Mouse (Mus musculus): Measurements from ENCODE around the gene Mis18bp1. TPM values are rescaled to one million over a fixed set of nuclear protein-coding genes. Genes with fewer than 3 reads are reported as not detected.
A peak's percentile ranks its signal among the peaks of the same experiment; 100 is the strongest.

Gene Mis18bp1
- polyA plus RNA-seq (2014; fragmentation: Nextera tagmentation; extraction: Ambion mirVana), result 80.3 and 86.8 TPM in 2 replicates

GRCm38 (mm10) chr12:65172021-65172951 is at the start of gene Mis18bp1:
Gene Mis18bp1, minus strand, starts transcription at chr12:65172604.
- peak within 1 kb of the TSS; percentile 61 for H3K4me3 ChIP-seq (ENCODE audit: low read depth, low read length)
- no peaks in the 10 kb centered on the region for H3K27me3 ChIP-seq (ENCODE audit: control insufficient read depth, insufficient read depth, low read length)
- under 1% methylated on average over 70 of the region's 70 CpGs for WGBS
- peak within 1 kb of the TSS; percentile 72 for H3K27ac ChIP-seq (replicated peaks; ENCODE audit: low read depth, low read length)
- H3K36me3 ChIP-seq (ENCODE audit: control insufficient read depth, insufficient read depth, low read length), result no peaks in the 10 kb centered on the region
- no peaks in the 10 kb centered on the region for H3K9me3 ChIP-seq (ENCODE audit: control insufficient read depth, low read length)
- peak within 1 kb of the TSS; percentile 32; the same call in 1 of the 2 replicates for H3K4me2 ChIP-seq (ENCODE audit: low read depth, severe bottlenecking)
- H3K9ac ChIP-seq (ENCODE audit: low read length), result peak within 1 kb of the TSS; percentile 79
- ATAC-seq (ENCODE audit: insufficient number of reproducible peaks, low FRiP score, low TSS enrichment, low read depth), result peak; percentile 97
- H3K4me1 ChIP-seq (ENCODE audit: control insufficient read depth, insufficient read depth, low read length), result peaks cover 9% of the 10 kb centered on the region; the same call in 1 of the 2 replicates
- DNase-seq (ENCODE audit: low spot score), result peak; percentile 96

GRCm38 (mm10) chr12:65216404-65216840 is 44.0 kb upstream of the Mis18bp1 start:
- no peaks in the 10 kb centered on the region for H3K27me3 ChIP-seq (ENCODE audit: control insufficient read depth, insufficient read depth, low read length)
- no peaks in the 10 kb centered on the region for H3K4me1 ChIP-seq (ENCODE audit: control insufficient read depth, insufficient read depth, low read length)
- no peak overlapping the region for H3K9ac ChIP-seq (ENCODE audit: low read length)
- H3K9me3 ChIP-seq (ENCODE audit: control insufficient read depth, low read length), result no peaks in the 10 kb centered on the region
- no peaks in the 10 kb centered on the region for H3K36me3 ChIP-seq (ENCODE audit: control insufficient read depth, insufficient read depth, low read length)
- ATAC-seq (ENCODE audit: insufficient number of reproducible peaks, low FRiP score, low TSS enrichment, low read depth) (no peak), DNase-seq (ENCODE audit: low spot score) (no peak)
- H3K4me2 ChIP-seq (ENCODE audit: low read depth, severe bottlenecking), result no peak overlapping the region
- no peak overlapping the region for H3K4me3 ChIP-seq (ENCODE audit: low read depth, low read length)
- 77% methylated on average over 6 of the region's 6 CpGs for WGBS
- H3K27ac ChIP-seq (replicated peaks; ENCODE audit: low read depth, low read length), result no peak overlapping the region

DNA sequence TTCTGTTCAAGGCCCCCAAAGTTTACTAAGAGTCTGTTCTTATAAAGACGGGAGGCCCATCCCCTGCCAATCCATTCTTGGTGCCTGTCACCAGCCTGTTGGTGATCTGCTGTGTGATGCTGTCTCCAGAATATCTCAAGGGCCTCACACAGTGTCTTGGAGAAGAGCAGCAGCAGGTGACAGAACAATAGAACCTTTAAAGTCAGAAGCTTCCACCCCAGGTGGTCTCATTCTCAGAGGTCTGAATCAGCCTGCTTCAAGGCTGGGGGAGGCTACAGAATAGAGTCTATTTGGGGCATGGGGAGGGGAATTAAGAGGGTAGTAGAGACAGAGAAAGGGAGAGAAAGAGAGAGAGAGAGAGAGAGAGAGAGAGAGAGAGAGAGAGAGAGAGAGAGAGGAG is 34.0 kb upstream of the Mis18bp1 start:
- H3K36me3 ChIP-seq (ENCODE audit: control insufficient read depth, insufficient read depth, low read length), result no peaks in the 10 kb centered on the region
- no peak overlapping the region for H3K27ac ChIP-seq (replicated peaks; ENCODE audit: low read depth, low read length)
- H3K9me3 ChIP-seq (ENCODE audit: control insufficient read depth, low read length), result no peaks in the 10 kb centered on the region
- H3K4me3 ChIP-seq (ENCODE audit: low read depth, low read length), result no peak overlapping the region
- H3K4me2 ChIP-seq (ENCODE audit: low read depth, severe bottlenecking), result no peak overlapping the region
- H3K27me3 ChIP-seq (ENCODE audit: control insufficient read depth, insufficient read depth, low read length), result no peaks in the 10 kb centered on the region
- WGBS, result 60% methylated on average over 1 of the region's 1 CpGs
- H3K9ac ChIP-seq (ENCODE audit: low read length), result no peak overlapping the region
- DNase-seq (ENCODE audit: low spot score) (no peak), ATAC-seq (ENCODE audit: insufficient number of reproducible peaks, low FRiP score, low TSS enrichment, low read depth) (no peak)
- no peaks in the 10 kb centered on the region for H3K4me1 ChIP-seq (ENCODE audit: control insufficient read depth, insufficient read depth, low read length)

GRCm38 (mm10) chr12:65201812-65202211 is 29.4 kb upstream of the Mis18bp1 start:
- H3K27ac ChIP-seq (replicated peaks; ENCODE audit: low read depth, low read length), result no peak overlapping the region
- WGBS, result 97% methylated on average over 2 of the region's 2 CpGs

GRCm38 (mm10) chr12:65194003-65194530 is 21.7 kb upstream of the Mis18bp1 start:
- Histone ChIP-seq H3K9ac (ENCODE audit: low read length) (no peak overlapping the region), H3K27ac (replicated peaks; ENCODE audit: low read depth, low read length) (no peak overlapping the region), H3K36me3 (ENCODE audit: control insufficient read depth, insufficient read depth, low read length) (no peaks in the 10 kb centered on the region), H3K27me3 (ENCODE audit: control insufficient read depth, insufficient read depth, low read length) (no peaks in the 10 kb centered on the region), H3K9me3 (ENCODE audit: control insufficient read depth, low read length) (no peaks in the 10 kb centered on the region), H3K4me2 (ENCODE audit: low read depth, severe bottlenecking) (no peak overlapping the region), H3K4me3 (ENCODE audit: low read depth, low read length) (no peak overlapping the region), H3K4me1 (ENCODE audit: control insufficient read depth, insufficient read depth, low read length) (no peaks in the 10 kb centered on the region)
- WGBS, result 85% methylated on average over 5 of the region's 5 CpGs
- DNase-seq (ENCODE audit: low spot score) (no peak), ATAC-seq (ENCODE audit: insufficient number of reproducible peaks, low FRiP score, low TSS enrichment, low read depth) (no peak)

More at GRCm38 (mm10) chr12:65201812-65202211, 29.4 kb upstream of the Mis18bp1 start:
- Histone ChIP-seq H3K27me3 (ENCODE audit: control insufficient read depth, insufficient read depth, low read length) (no peaks in the 10 kb centered on the region), H3K9me3 (ENCODE audit: control insufficient read depth, low read length) (no peaks in the 10 kb centered on the region), H3K36me3 (ENCODE audit: control insufficient read depth, insufficient read depth, low read length) (no peaks in the 10 kb centered on the region), H3K9ac (ENCODE audit: low read length) (no peak overlapping the region), H3K4me2 (ENCODE audit: low read depth, severe bottlenecking) (no peak overlapping the region), H3K4me1 (ENCODE audit: control insufficient read depth, insufficient read depth, low read length) (no peaks in the 10 kb centered on the region), H3K4me3 (ENCODE audit: low read depth, low read length) (no peak overlapping the region)
- DNase-seq (ENCODE audit: low spot score), result no peak
- ATAC-seq (ENCODE audit: insufficient number of reproducible peaks, low FRiP score, low TSS enrichment, low read depth), result no peak

DNA sequence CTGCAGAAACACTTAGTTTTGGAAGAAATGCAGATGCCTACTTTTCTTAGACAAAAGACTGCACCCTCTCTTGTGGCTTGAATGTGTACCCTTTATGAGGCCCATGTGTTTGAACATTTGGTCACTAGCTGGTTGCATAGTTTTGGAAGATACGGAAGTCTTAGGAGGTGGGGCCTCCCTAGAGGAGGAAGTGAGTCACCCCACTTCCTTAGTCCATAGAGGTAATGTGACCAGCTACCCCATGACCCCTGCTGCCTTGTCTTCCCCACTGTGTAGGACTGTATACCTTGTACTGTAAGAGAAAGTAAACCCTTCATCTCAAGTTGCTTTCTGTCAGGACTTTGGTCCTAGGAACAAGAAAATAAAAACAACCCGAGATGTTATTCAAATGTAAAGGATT is 16.8 kb upstream of the Mis18bp1 start:
- DNase-seq (ENCODE audit: low spot score), result no peak
- no peaks in the 10 kb centered on the region for H3K27me3 ChIP-seq (ENCODE audit: control insufficient read depth, insufficient read depth, low read length)
- H3K4me2 ChIP-seq (ENCODE audit: low read depth, severe bottlenecking), result no peak overlapping the region
- no peak overlapping the region for H3K27ac ChIP-seq (replicated peaks; ENCODE audit: low read depth, low read length)
- no peaks in the 10 kb centered on the region for H3K36me3 ChIP-seq (ENCODE audit: control insufficient read depth, insufficient read depth, low read length)
- no peak overlapping the region for H3K9ac ChIP-seq (ENCODE audit: low read length)
- ATAC-seq (ENCODE audit: insufficient number of reproducible peaks, low FRiP score, low TSS enrichment, low read depth), result no peak
- H3K9me3 ChIP-seq (ENCODE audit: control insufficient read depth, low read length), result no peaks in the 10 kb centered on the region
- no peaks in the 10 kb centered on the region for H3K4me1 ChIP-seq (ENCODE audit: control insufficient read depth, insufficient read depth, low read length)
- no peak overlapping the region for H3K4me3 ChIP-seq (ENCODE audit: low read depth, low read length)
- 73% methylated on average over 2 of the region's 2 CpGs for WGBS

DNA sequence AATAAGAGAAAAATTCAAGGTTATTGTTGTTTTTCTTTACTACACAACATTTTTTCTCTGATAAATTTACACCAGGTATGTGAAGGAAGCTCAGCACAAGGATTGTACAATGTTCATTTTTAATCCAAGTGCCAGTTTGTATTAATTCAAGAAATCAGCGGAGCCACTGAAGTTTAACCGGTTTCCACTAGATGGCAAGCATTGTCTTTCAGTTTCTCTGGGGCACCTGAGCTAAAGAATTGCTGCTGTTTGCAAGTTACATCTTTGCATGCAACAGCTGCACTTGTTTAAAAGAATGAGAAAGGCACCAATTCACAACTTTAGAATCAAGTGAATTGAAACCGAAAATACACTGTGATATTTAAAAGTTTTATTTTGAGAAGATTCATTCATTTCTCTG is 15.0 kb upstream of the Mis18bp1 start:
- DNase-seq (ENCODE audit: low spot score), result no peak
- Histone ChIP-seq H3K27me3 (ENCODE audit: control insufficient read depth, insufficient read depth, low read length) (no peaks in the 10 kb centered on the region), H3K4me2 (ENCODE audit: low read depth, severe bottlenecking) (no peak overlapping the region), H3K4me3 (ENCODE audit: low read depth, low read length) (no peak overlapping the region), H3K9me3 (ENCODE audit: control insufficient read depth, low read length) (no peaks in the 10 kb centered on the region), H3K27ac (replicated peaks; ENCODE audit: low read depth, low read length) (no peak overlapping the region), H3K9ac (ENCODE audit: low read length) (no peak overlapping the region), H3K4me1 (ENCODE audit: control insufficient read depth, insufficient read depth, low read length) (no peaks in the 10 kb centered on the region), H3K36me3 (ENCODE audit: control insufficient read depth, insufficient read depth, low read length) (no peaks in the 10 kb centered on the region)
- 60% methylated on average over 3 of the region's 3 CpGs for WGBS
- no peak for ATAC-seq (ENCODE audit: insufficient number of reproducible peaks, low FRiP score, low TSS enrichment, low read depth)

- Histone ChIP-seq H3K4me3 (ENCODE audit: low read depth, low read length) (no peak overlapping the region), H3K27ac (replicated peaks; ENCODE audit: low read depth, low read length) (no peak overlapping the region), H3K9ac (ENCODE audit: low read length) (no peak overlapping the region), H3K27me3 (ENCODE audit: control insufficient read depth, insufficient read depth, low read length) (no peaks in the 10 kb centered on the region), H3K4me2 (ENCODE audit: low read depth, severe bottlenecking) (no peak overlapping the region), H3K36me3 (ENCODE audit: control insufficient read depth, insufficient read depth, low read length) (no peaks in the 10 kb centered on the region), H3K9me3 (ENCODE audit: control insufficient read depth, low read length) (no peaks in the 10 kb centered on the region), H3K4me1 (ENCODE audit: control insufficient read depth, insufficient read depth, low read length) (peaks cover 9% of the 10 kb centered on the region; the same call in 1 of the 2 replicates)
- WGBS, result 91% methylated on average over 5 of the region's 5 CpGs
- DNase-seq (ENCODE audit: low spot score) (no peak), ATAC-seq (ENCODE audit: insufficient number of reproducible peaks, low FRiP score, low TSS enrichment, low read depth) (no peak)
These were observed 1.3 kb upstream of the Mis18bp1 start for GRCm38 (mm10) chr12:65173736-65174135.
